Mouse (Mus musculus) ovary, postnatal 10 days (tissue): Measurements from ENCODE around the gene Siae.

Source experiments
- DNase-seq: peaks from one replicate; pipeline ENCODE4 v3.0.0; 2022; ENCODE audit warnings: low spot score

Siae gene

GRCm38 (mm10) chr9:37540701-37541575 is 14.6 kb upstream of the Siae start:
- no peak for DNase-seq

GRCm38 (mm10) chr9:37541851-37542642 is 13.5 kb upstream of the Siae start:
- DNase-seq, result no peak

GRCm38 (mm10) chr9:37543869-37544440 is 11.5 kb upstream of the Siae start:
- DNase-seq, result no peak

GRCm38 (mm10) chr9:37544447-37545165 is 10.9 kb upstream of the Siae start:
- DNase-seq, result no peak

GRCm38 (mm10) chr9:37545166-37545610 is 10.3 kb upstream of the Siae start:
- no peak for DNase-seq

- DNase-seq, result no peak
These were observed 9.5 kb upstream of the Siae start for GRCm38 (mm10) chr9:37545847-37546452.

- no peak for DNase-seq
These were observed 8.6 kb upstream of the Siae start for GRCm38 (mm10) chr9:37546889-37547288.

GRCm38 (mm10) chr9:37550435-37550834 is 5.1 kb upstream of the Siae start:
- DNase-seq, result no peak

GRCm38 (mm10) chr9:37551751-37552531 is 3.6 kb upstream of the Siae start:
- DNase-seq, result no peak

GRCm38 (mm10) chr9:37552536-37553293 is 2.8 kb upstream of the Siae start, which contains the start of gene Nrgn:
TSS of gene Nrgn (minus strand) at chr9:37552904.
- peak; percentile 64 for DNase-seq

GRCm38 (mm10) chr9:37554279-37554678 is 1.2 kb upstream of the Siae start:
- DNase-seq, result no peak

- DNase-seq, result no peak
These were observed 868 bp downstream of the Siae start for GRCm38 (mm10) chr9:37556366-37556765.

- no peak for DNase-seq
These were observed 5.1 kb downstream of the Siae start for GRCm38 (mm10) chr9:37560617-37561016.

- no peak for DNase-seq
These were observed 8.3 kb downstream of the Siae start for GRCm38 (mm10) chr9:37563805-37564204.

GRCm38 (mm10) chr9:37567019-37567418 is 11.5 kb downstream of the Siae start:
- no peak for DNase-seq

- DNase-seq, result no peak
These were observed 12.0 kb downstream of the Siae start for GRCm38 (mm10) chr9:37567454-37567853.

- DNase-seq, result no peak
These were observed 12.6 kb downstream of the Siae start for GRCm38 (mm10) chr9:37567892-37568604.

GRCm38 (mm10) chr9:37568605-37569214 is 13.2 kb downstream of the Siae start:
- DNase-seq, result no peak
